Mouse (Mus musculus) liver, adult 2 months (tissue): Measurements from ENCODE around the gene Def6.

ENCODE experiments used
- CTCF ChIP-seq: fragments of 200-500 bp; IDR thresholded peaks from 2 replicates; pipeline ENCODE4 v1.5.1; 2011; ENCODE audit warnings: low read depth, low read length, control low read depth
- POLR2A ChIP-seq: fragments of 200-500 bp; IDR thresholded peaks from 2 replicates; pipeline ENCODE4 v1.6.1; 2011; ENCODE audit warnings: low read length, control low read depth; ENCODE audit not compliant: insufficient read depth; ENCODE audit errors: extremely low read depth

GRCm38 (mm10) chr17:28208314-28208612, 685 bp downstream of the Def6 start:
- TF ChIP-seq POLR2A (no peak), CTCF (no peak)
